Mouse (Mus musculus) urinary bladder, postnatal 36 days (tissue): ENCODE measurements around the gene Jph3.

ENCODE experiments used
- DNase-seq, 2 experiments: peaks; one replicate each; pipeline ENCODE4 v3.0.0; 2022; ENCODE audit warnings: low spot score in 2 of 2, mixed read lengths in 1 of 2

Gene Jph3

GRCm38 (mm10) chr8:121730170-121730569 lies 747 bp downstream of the Jph3 start:
- DNase-seq, result no peak

GRCm38 (mm10) chr8:121730646-121731045 lies 1.2 kb downstream of the Jph3 start:
- no peak for DNase-seq

GRCm38 (mm10) chr8:121731060-121731459 lies 1.6 kb downstream of the Jph3 start:
- DNase-seq, result no peak

- DNase-seq, result no peak
Observed at GRCm38 (mm10) chr8:121731471-121732333, 2.3 kb downstream of the Jph3 start.

GRCm38 (mm10) chr8:121732334-121732665 lies 2.9 kb downstream of the Jph3 start:
- no peak for DNase-seq

GRCm38 (mm10) chr8:121734262-121734661 lies 4.8 kb downstream of the Jph3 start:
- no peak for DNase-seq

GRCm38 (mm10) chr8:121736236-121736635 lies 6.8 kb downstream of the Jph3 start:
- peak; percentile 14 to 18 for DNase-seq

GRCm38 (mm10) chr8:121740721-121741120 lies 11.3 kb downstream of the Jph3 start:
- DNase-seq, result no peak

- DNase-seq, result no peak
Observed at GRCm38 (mm10) chr8:121749501-121749900, 20.1 kb downstream of the Jph3 start.

GRCm38 (mm10) chr8:121750512-121750911 lies 21.1 kb downstream of the Jph3 start:
- DNase-seq, result no peak

GRCm38 (mm10) chr8:121751407-121751806 lies 22.0 kb downstream of the Jph3 start:
- DNase-seq, result peak in 1 of 2 experiments; percentile 14

- DNase-seq, result no peak
Observed at GRCm38 (mm10) chr8:121758470-121758869, 29.0 kb downstream of the Jph3 start.

GRCm38 (mm10) chr8:121760484-121760883 lies 31.1 kb downstream of the Jph3 start:
- DNase-seq, result no peak

- DNase-seq, result no peak
Observed at GRCm38 (mm10) chr8:121761480-121761879, 32.1 kb downstream of the Jph3 start.

- no peak for DNase-seq
Observed at GRCm38 (mm10) chr8:121762999-121763699, 33.7 kb downstream of the Jph3 start.

GRCm38 (mm10) chr8:121763700-121764013 lies 34.2 kb downstream of the Jph3 start:
- no peak for DNase-seq

- DNase-seq, result peak in 1 of 2 experiments; percentile 12
Observed at GRCm38 (mm10) chr8:121765594-121766138, 36.2 kb downstream of the Jph3 start.

- DNase-seq, result no peak
Observed at GRCm38 (mm10) chr8:121769095-121769494, 39.7 kb downstream of the Jph3 start.

- DNase-seq, result no peak
Observed at GRCm38 (mm10) chr8:121769621-121770020, 40.2 kb downstream of the Jph3 start.

- DNase-seq, result no peak
Observed at GRCm38 (mm10) chr8:121770845-121771752, 41.7 kb downstream of the Jph3 start.

- DNase-seq, result no peak
Observed at GRCm38 (mm10) chr8:121773876-121774275, 44.5 kb downstream of the Jph3 start.

GRCm38 (mm10) chr8:121782493-121782892 lies 53.1 kb downstream of the Jph3 start:
- DNase-seq, result no peak
